Mouse (Mus musculus): ENCODE results near the gene Gm17521.
"Not testable (repeated sequence)": the region's sequence is repeated elsewhere in the genome, so short reads cannot be mapped to it uniquely, and the experiment has no call there.

Gm17521 gene

DNA sequence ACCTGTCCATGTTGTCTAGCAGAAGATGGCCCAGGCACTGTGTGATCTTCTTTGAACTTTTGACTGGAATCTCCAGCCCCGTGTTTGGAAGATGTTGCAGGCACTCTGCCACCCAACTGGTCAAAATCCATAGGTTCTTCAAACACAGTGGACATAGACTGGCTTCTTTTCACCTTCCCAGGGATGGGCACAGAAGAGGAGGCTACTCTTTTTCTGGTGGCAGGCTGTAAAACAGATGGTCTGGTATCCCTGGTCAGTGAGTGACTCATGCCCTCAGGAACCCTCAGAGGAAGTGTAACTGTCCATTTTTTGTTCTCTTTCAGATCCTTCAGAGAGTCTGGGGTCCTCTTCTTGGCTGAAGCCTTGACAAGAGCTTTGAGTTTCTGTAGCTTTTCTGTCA is at the start of gene Gm17521:
Gm17521 (minus strand) TSS at position 101 of the 400 bp plus-strand sequence.
- DNase-seq = not testable (repeated sequence)

DNA sequence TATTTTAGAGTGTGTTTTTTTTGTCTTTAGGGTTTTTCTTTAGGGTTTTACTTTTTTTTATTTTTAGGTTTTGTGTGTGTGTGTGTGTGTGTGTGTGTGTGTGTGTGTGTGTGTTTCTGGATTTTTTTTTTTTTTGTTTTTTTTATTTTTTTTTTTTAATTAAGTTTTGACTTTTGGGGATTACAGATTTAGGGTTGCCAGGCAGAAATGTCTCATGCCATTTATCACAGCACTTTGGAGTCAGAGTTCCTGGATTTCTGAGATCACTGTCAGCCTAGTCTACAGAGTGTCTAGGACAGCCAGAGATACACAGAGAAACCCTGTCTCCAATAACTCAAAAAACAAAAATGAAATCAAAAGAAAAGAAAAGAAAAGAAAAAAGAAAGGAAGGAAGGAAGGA is 14.5 kb upstream of the Gm17521 start:
- DNase-seq = no peak

- no peak for DNase-seq
Measured at GRCm38 (mm10) chrX:123043516-123043915, 14.0 kb upstream of the Gm17521 start.
